10 mouse cellular contexts compared by ENCODE assay signal in genomic region chr2:101600703-101601102, GRCm38 (mm10). TPM values are rescaled to one million over a fixed set of nuclear protein-coding genes. Genes with fewer than 3 reads are reported as not detected.
DNase-seq lines count a peak whose midpoint lies in the region; ATAC-seq and TF ChIP-seq lines count a peak whose summit lies in the region.
"Had no signal": no experiment of that assay in that cellular context is flagged by ENCODE, and none has a peak within 500 bp of the region (broad histone marks: within the 10 kb centered on the region; RNA-seq: fewer than 3 reads in every experiment).

No protein-coding gene starts in this region.

- H3K36me3 ChIP-seq in neural tube, embryonic 13.5 days: no peaks in the 10 kb centered on the region
- no peaks in the 10 kb centered on the region for H3K36me3 ChIP-seq in forebrain, embryonic 15.5 days
- no peaks in the 10 kb centered on the region for H3K36me3 ChIP-seq in limb, embryonic 14.5 days (ENCODE audit: control insufficient read depth, insufficient read depth, low read length)

- H3K4me2 ChIP-seq in neural tube, embryonic 13.5 days: no peak overlapping the region
- H3K4me2 ChIP-seq in forebrain, embryonic 15.5 days (replicated peaks): no peak overlapping the region
- peak overlapping the region; percentile 22; the same call in 1 of the 2 replicates for H3K4me2 ChIP-seq in limb, embryonic 14.5 days (replicated peaks; ENCODE audit: low read depth, low read length, severe bottlenecking)

- H3K27ac ChIP-seq in neural tube, embryonic 13.5 days (replicated peaks): peak overlapping the region; percentile 18; the same call in 1 of the 2 replicates
- H3K27ac ChIP-seq in forebrain, embryonic 15.5 days (replicated peaks): peak overlapping the region; percentile 80
- peak overlapping the region; percentile 82 for H3K27ac ChIP-seq in limb, embryonic 14.5 days (replicated peaks; ENCODE audit: low read depth, low read length)

- H3K27me3 ChIP-seq in neural tube, embryonic 13.5 days: no peaks in the 10 kb centered on the region
- no peaks in the 10 kb centered on the region for H3K27me3 ChIP-seq in forebrain, embryonic 15.5 days
- H3K27me3 ChIP-seq in limb, embryonic 14.5 days (ENCODE audit: control insufficient read depth, insufficient read depth, low read length): no peaks in the 10 kb centered on the region

- TF ChIP-seq POLR2A in limb, embryonic 14.5 days (IDR thresholded peaks at IDR 0.05; ENCODE audit: borderline replicate concordance, extremely low read depth, insufficient read depth, insufficient read length): no peak

- no peaks in the 10 kb centered on the region for H3K9me3 ChIP-seq in neural tube, embryonic 13.5 days
- no peaks in the 10 kb centered on the region for H3K9me3 ChIP-seq in forebrain, embryonic 15.5 days
- H3K9me3 ChIP-seq in limb, embryonic 14.5 days (ENCODE audit: control insufficient read depth, low read length): no peaks in the 10 kb centered on the region

- 31% methylated on average over 8 of the region's 8 CpGs for WGBS in neural tube, embryonic 13.5 days
- WGBS in forebrain, embryonic 15.5 days: 6% methylated on average over 8 of the region's 8 CpGs
- WGBS in limb, embryonic 14.5 days: 7% methylated on average over 8 of the region's 8 CpGs

- ATAC-seq in neural tube, embryonic 13.5 days (ENCODE audit: low read depth): no peak
- peak; percentile 70 for ATAC-seq in forebrain, embryonic 15.5 days (replicated peaks)
- peak; percentile 62; the same call in 1 of the 2 replicates for ATAC-seq in limb, embryonic 14.5 days (ENCODE audit: low FRiP score, low read depth)

- no peak overlapping the region for H3K4me3 ChIP-seq in neural tube, embryonic 13.5 days
- no peak overlapping the region for H3K4me3 ChIP-seq in forebrain, embryonic 15.5 days
- H3K4me3 ChIP-seq in limb, embryonic 14.5 days (replicated peaks; ENCODE audit: low read length): no peak overlapping the region

- peak; percentile 20 for DNase-seq in adrenal gland, adult 2 months
- DNase-seq in adrenal gland, adult 18-20 months (ENCODE audit: low spot score in 2 of 2): no peak
- no peak for DNase-seq in neural tube, embryonic 10.5 days (ENCODE audit: extremely low spot score, low spot score)
- DNase-seq in kidney, adult 11 months: peak; percentile 22
- peak; percentile 70 for DNase-seq in limb, embryonic 14.5 days (ENCODE audit: low spot score)
- peak; percentile 43 to 58 for DNase-seq in thymus, postnatal 36 days

- no peak overlapping the region for H3K9ac ChIP-seq in neural tube, embryonic 13.5 days
- H3K9ac ChIP-seq in forebrain, embryonic 15.5 days (replicated peaks): no peak overlapping the region
- no peak overlapping the region for H3K9ac ChIP-seq in limb, embryonic 14.5 days (ENCODE audit: low read depth, low read length, severe bottlenecking)

- peaks cover 38% of the 10 kb centered on the region for H3K4me1 ChIP-seq in neural tube, embryonic 13.5 days (replicated peaks)
- H3K4me1 ChIP-seq in forebrain, embryonic 15.5 days: peaks cover 34% of the 10 kb centered on the region
- peaks cover 13% of the 10 kb centered on the region for H3K4me1 ChIP-seq in limb, embryonic 14.5 days (ENCODE audit: control insufficient read depth, insufficient read depth, low read length)

RNA-seq across cellular contexts. Expression of gene Rag2, which starts 23.8 kb away (rescaled TPM):
- not detected for total RNA-seq in adrenal gland, adult 2 months (2021)
- not detected in 2 replicates for polyA plus RNA-seq in adrenal gland, adult 2 months (2012; rRNA removed)
- total RNA-seq in adrenal gland, adult 18-20 months (2021): not detected
- polyA plus RNA-seq in neural tube, embryonic 13.5 days (2015; fragmentation: Nextera tagmentation; extraction: Ambion mirVana): 0.07 TPM in 1 of 2 replicates, not detected in the other
- not detected in 2 replicates for polyA plus RNA-seq in forebrain, embryonic 15.5 days (2015; fragmentation: Nextera tagmentation; extraction: Ambion mirVana)
- polyA plus RNA-seq in limb, embryonic 14.5 days (2012; rRNA removed): 0.04 TPM in 1 of 2 replicates, not detected in the other
- 0.17 TPM in 1 of 2 replicates, not detected in the other for polyA plus RNA-seq in limb, embryonic 14.5 days (2014; fragmentation: Nextera tagmentation; extraction: Ambion mirVana)
- polyA plus RNA-seq: large intestine, adult 2 months; small intestine, adult 2 months had no signal

RNA-seq across cellular contexts. Expression of gene Rag1, which starts 48.6 kb away (rescaled TPM):
- under 1 TPM in 1 of 2 experiments, not detected in 1; 0.06 TPM for total RNA-seq in adrenal gland, adult 2 months (2021)
- not detected in 2 replicates for polyA plus RNA-seq in adrenal gland, adult 2 months (2012; rRNA removed)
- total RNA-seq in adrenal gland, adult 18-20 months (2021): not detected
- polyA plus RNA-seq in neural tube, embryonic 13.5 days (2015; fragmentation: Nextera tagmentation; extraction: Ambion mirVana): 0.04 TPM in 2 replicates
- polyA plus RNA-seq in forebrain, embryonic 15.5 days (2015; fragmentation: Nextera tagmentation; extraction: Ambion mirVana): 0.06 and 0.14 TPM in 2 replicates
- 0.14 and 0.20 TPM in 2 replicates for polyA plus RNA-seq in limb, embryonic 14.5 days (2012; rRNA removed)
- 0.15 and 0.29 TPM in 2 replicates for polyA plus RNA-seq in limb, embryonic 14.5 days (2014; fragmentation: Nextera tagmentation; extraction: Ambion mirVana)
- polyA plus RNA-seq: large intestine, adult 2 months; small intestine, adult 2 months had no signal

RNA-seq across cellular contexts. Expression of gene B230118H07Rik, which starts 48.6 kb away (rescaled TPM):
- total RNA-seq in adrenal gland, adult 2 months (2021): 10 to 100 TPM; 18.8 to 34.2 TPM
- 0.19 and 0.34 TPM in 2 replicates for polyA plus RNA-seq in adrenal gland, adult 2 months (2012; rRNA removed)
- total RNA-seq in adrenal gland, adult 18-20 months (2021): 10 to 100 TPM; 24.7 to 28.4 TPM
- 60.5 and 66.7 TPM in 2 replicates for polyA plus RNA-seq in neural tube, embryonic 13.5 days (2015; fragmentation: Nextera tagmentation; extraction: Ambion mirVana)
- polyA plus RNA-seq in forebrain, embryonic 15.5 days (2015; fragmentation: Nextera tagmentation; extraction: Ambion mirVana): 48.7 and 52.2 TPM in 2 replicates
- 14.4 and 22.2 TPM in 2 replicates for polyA plus RNA-seq in limb, embryonic 14.5 days (2012; rRNA removed)
- 47.3 and 56.2 TPM in 2 replicates for polyA plus RNA-seq in limb, embryonic 14.5 days (2014; fragmentation: Nextera tagmentation; extraction: Ambion mirVana)

Comparison
In these comparisons a context has a peak if more than half of its experiments do, and no peak if none do; other contexts are left out.
1. DNase-seq: peak in adrenal gland, adult 2 months (single experiment), kidney, adult 11 months (single experiment), limb, embryonic 14.5 days (single experiment) and thymus, postnatal 36 days (2 of 2); none in adrenal gland, adult 18-20 months (0 of 2) and neural tube, embryonic 10.5 days (single experiment).
2. H3K27ac ChIP-seq: peak in every context shown above with its lines; median percentile 82 in limb, embryonic 14.5 days; 80 in forebrain, embryonic 15.5 days; 18 in neural tube, embryonic 13.5 days.
3. RNA of gene B230118H07Rik, which starts 48.6 kb away (polyA plus RNA-seq): 60.5 to 66.7 TPM in neural tube, embryonic 13.5 days, 48.7 to 52.2 TPM in forebrain, embryonic 15.5 days and 14.4 to 56.2 TPM in limb, embryonic 14.5 days; 0.19 to 0.34 TPM in adrenal gland, adult 2 months; every median in the first group is over 10 times any median in the second.